ENCODE assay signal across 8 mouse cellular contexts in the genomic region with DNA sequence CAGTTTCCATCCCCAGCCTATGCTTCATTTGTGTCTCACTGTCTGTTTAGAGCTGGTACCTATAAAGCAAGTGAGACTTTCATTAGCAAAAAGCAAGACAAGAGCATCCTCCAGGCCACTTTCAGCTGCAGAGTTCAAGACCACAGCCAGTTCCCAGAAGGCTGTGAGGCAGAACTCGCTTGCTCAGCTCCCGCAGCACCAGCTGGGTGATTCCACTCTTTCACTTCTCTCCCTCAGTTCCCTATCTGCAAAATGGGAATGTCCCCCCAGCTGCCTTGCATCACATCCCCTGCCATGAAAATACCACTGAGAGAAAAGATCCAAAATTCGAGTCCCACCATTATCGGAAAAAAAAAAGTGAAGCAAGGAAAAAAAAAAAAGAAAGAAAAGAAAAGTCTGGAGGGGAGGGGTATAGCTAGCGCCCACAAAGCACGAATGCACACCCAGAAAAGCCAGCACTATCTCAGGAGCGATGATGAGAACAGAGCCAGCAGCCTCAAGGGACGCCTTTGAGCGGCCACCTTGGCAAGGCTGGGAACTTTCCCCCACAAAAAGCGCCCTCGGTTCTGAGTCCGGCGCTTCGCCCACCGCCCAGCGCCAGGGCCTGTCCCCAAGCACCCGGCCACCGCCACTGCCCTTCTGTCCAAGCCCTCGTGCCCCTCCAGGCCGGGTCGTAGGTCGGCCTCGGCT. TPM values are rescaled to one million over a fixed set of nuclear protein-coding genes. Genes with fewer than 3 reads are reported as not detected.
A peak's percentile ranks its signal among the peaks of the same experiment; 100 is the strongest.
DNase-seq lines count a peak whose midpoint lies in the region; ATAC-seq and TF ChIP-seq lines count a peak whose summit lies in the region.

No protein-coding gene starts in this region.

- H3K4me2 ChIP-seq in forebrain, embryonic 15.5 days (replicated peaks), result peak overlapping the region; percentile 65
- peak overlapping the region; percentile 83 for H3K4me2 ChIP-seq in kidney, postnatal 0 days (ENCODE audit: low read length)

- 1% methylated on average over 23 of the region's 23 CpGs for WGBS in forebrain, embryonic 15.5 days
- WGBS in kidney, postnatal 0 days, result 4% methylated on average over 23 of the region's 23 CpGs

- H3K4me3 ChIP-seq in forebrain, embryonic 15.5 days, result peak overlapping the region; percentile 73
- H3K4me3 ChIP-seq in kidney, postnatal 0 days (replicated peaks; ENCODE audit: low read depth, low read length), result peak overlapping the region; percentile 77

- ATAC-seq in forebrain, embryonic 15.5 days (replicated peaks), result peak; percentile 18
- ATAC-seq in kidney, postnatal 0 days (replicated peaks; ENCODE audit: low FRiP score, low read depth), result no peak
- ATAC-seq in monocyte, adult 5-6 weeks (replicated peaks; ENCODE audit: insufficient number of reproducible peaks, low FRiP score, low TSS enrichment, poor library complexity, severe bottlenecking), result peak; percentile 19; the same call in 1 of the 2 replicates

- H3K9me3 ChIP-seq in forebrain, embryonic 15.5 days, result no peaks in the 10 kb centered on the region
- no peaks in the 10 kb centered on the region for H3K9me3 ChIP-seq in kidney, postnatal 0 days (replicated peaks; ENCODE audit: low read length)

- DNase-seq in cerebellum, adult 8-10 months, result peak; percentile 45
- no peak for DNase-seq in cerebellum, adult 18-20 months
- peak; percentile 50 to 82 for DNase-seq in spleen, postnatal 10 days (ENCODE audit: low spot score in 2 of 2)
- DNase-seq in spleen, postnatal 14 days (ENCODE audit: low spot score in 2 of 2), result no peak
- no peak for DNase-seq in kidney, postnatal 0 days (ENCODE audit: low spot score)
- DNase-seq in yolk sac, embryonic 10.5 days (ENCODE audit: low spot score), result no peak

- H3K27ac ChIP-seq in forebrain, embryonic 15.5 days (replicated peaks), result peak overlapping the region; percentile 83
- H3K27ac ChIP-seq in kidney, postnatal 0 days, result peak overlapping the region; percentile 96

- H3K27me3 ChIP-seq in forebrain, embryonic 15.5 days, result 0 out of 2 replicates have a peak, but pooled peaks cover 3% of the 10 kb centered on the region
- no peaks in the 10 kb centered on the region for H3K27me3 ChIP-seq in kidney, postnatal 0 days (ENCODE audit: insufficient read depth, low read length)

- no peaks in the 10 kb centered on the region for H3K36me3 ChIP-seq in forebrain, embryonic 15.5 days
- no peaks in the 10 kb centered on the region for H3K36me3 ChIP-seq in kidney, postnatal 0 days (ENCODE audit: insufficient read depth, low read length)

- peaks cover 16% of the 10 kb centered on the region for H3K4me1 ChIP-seq in forebrain, embryonic 15.5 days
- peaks cover 3% of the 10 kb centered on the region; the same call in 1 of the 2 replicates for H3K4me1 ChIP-seq in kidney, postnatal 0 days (replicated peaks; ENCODE audit: insufficient read depth, low read length)

- peak overlapping the region; percentile 81 for H3K9ac ChIP-seq in forebrain, embryonic 15.5 days (replicated peaks)
- peak overlapping the region; percentile 91 for H3K9ac ChIP-seq in kidney, postnatal 0 days (ENCODE audit: low read depth, low read length)

- TF ChIP-seq CTCF in kidney, postnatal 0 days (IDR thresholded peaks at IDR 0.05; ENCODE audit: low read depth), result no peak

RNA-seq across cellular contexts. Expression of a gene that starts 1.3 kb away (rescaled TPM):
- 3.3 and 3.7 TPM in 2 replicates for polyA plus RNA-seq in forebrain, embryonic 15.5 days (2015; fragmentation: Nextera tagmentation; extraction: Ambion mirVana)
- 6.8 and 7.2 TPM in 2 replicates for polyA plus RNA-seq in kidney, postnatal 0 days (2015; fragmentation: Nextera tagmentation; extraction: Ambion mirVana)
- 224 to 262 TPM (median 261 TPM) in 3 replicates for total RNA-seq in monocyte, adult 5-6 weeks (2017)

Comparison
In these comparisons a context has a peak if more than half of its experiments do, and no peak if none do; other contexts are left out.
1. DNase-seq: peak in cerebellum, adult 8-10 months (single experiment) and spleen, postnatal 10 days (2 of 2); none in cerebellum, adult 18-20 months (0 of 2), spleen, postnatal 14 days (0 of 2), kidney, postnatal 0 days (single experiment) and yolk sac, embryonic 10.5 days (single experiment).